Mouse (Mus musculus) c-Kit-positive CD71-positive TER-119-positive erythroid progenitor cells, embryonic 14.5 days (primary cell): ENCODE results near the gene Rassf2.

Source experiments
- DNase-seq: peaks from one replicate; pipeline ENCODE4 v3.0.0-alpha.2; 2013; ENCODE audit warnings: low spot score

Gene Rassf2

GRCm38 (mm10) chr2:132034590-132035469, 4.8 kb upstream of the Rassf2 start:
- no peak for DNase-seq

- DNase-seq = no peak
Measured at GRCm38 (mm10) chr2:132031364-132032095, 1.5 kb upstream of the Rassf2 start.

- DNase-seq = no peak
Measured at GRCm38 (mm10) chr2:132030418-132031363, 633 bp upstream of the Rassf2 start.

- DNase-seq = no peak
Measured at GRCm38 (mm10) chr2:132028894-132029605, 1.0 kb downstream of the Rassf2 start.

- no peak for DNase-seq
Measured at GRCm38 (mm10) chr2:132028107-132028506, 2.0 kb downstream of the Rassf2 start.

- no peak for DNase-seq
Measured at GRCm38 (mm10) chr2:132027366-132027765, 2.7 kb downstream of the Rassf2 start.

- no peak for DNase-seq
Measured at GRCm38 (mm10) chr2:132024028-132024427, 6.0 kb downstream of the Rassf2 start.

- DNase-seq = no peak
Measured at GRCm38 (mm10) chr2:132022621-132023020, 7.4 kb downstream of the Rassf2 start.

GRCm38 (mm10) chr2:132021616-132022015, 8.4 kb downstream of the Rassf2 start:
- no peak for DNase-seq

GRCm38 (mm10) chr2:132020991-132021541, 9.0 kb downstream of the Rassf2 start:
- no peak for DNase-seq

- no peak for DNase-seq
Measured at GRCm38 (mm10) chr2:132020420-132020819, 9.6 kb downstream of the Rassf2 start.

- no peak for DNase-seq
Measured at GRCm38 (mm10) chr2:132019372-132019811, 10.7 kb downstream of the Rassf2 start.

GRCm38 (mm10) chr2:132018156-132018555, 11.9 kb downstream of the Rassf2 start:
- no peak for DNase-seq

- DNase-seq = no peak
Measured at GRCm38 (mm10) chr2:132017611-132018010, 12.4 kb downstream of the Rassf2 start.

- no peak for DNase-seq
Measured at GRCm38 (mm10) chr2:132016034-132016433, 14.0 kb downstream of the Rassf2 start.

GRCm38 (mm10) chr2:132013152-132013551, 16.9 kb downstream of the Rassf2 start:
- no peak for DNase-seq

GRCm38 (mm10) chr2:132010781-132011180, 19.3 kb downstream of the Rassf2 start:
- DNase-seq = no peak

GRCm38 (mm10) chr2:132008186-132008585, 21.9 kb downstream of the Rassf2 start:
- DNase-seq = no peak

GRCm38 (mm10) chr2:132007475-132007819, 22.6 kb downstream of the Rassf2 start:
- DNase-seq = no peak

GRCm38 (mm10) chr2:132006561-132007474, 23.2 kb downstream of the Rassf2 start:
- no peak for DNase-seq
